Mouse (Mus musculus) layer of hippocampus, adult 9-11 months (tissue): ENCODE results near the gene Itgb7.

Experiments used
- DNase-seq: peaks from one replicate; pipeline ENCODE4 v3.0.0; 2022

The Itgb7 gene

GRCm38 (mm10) chr15:102231748-102232147 is at the start of gene Itgb7:
Itgb7 (minus strand) TSS chr15:102231944.
- no peak for DNase-seq

GRCm38 (mm10) chr15:102280623-102281022 is 48.9 kb upstream of the Itgb7 start:
- DNase-seq = no peak

- no peak for DNase-seq
Observed at GRCm38 (mm10) chr15:102279783-102280520, 48.2 kb upstream of the Itgb7 start.

GRCm38 (mm10) chr15:102279092-102279782 is 47.5 kb upstream of the Itgb7 start, which contains the start of gene Mfsd5:
Mfsd5 (plus strand) TSS chr15:102279454.
- DNase-seq = peak; percentile 86

GRCm38 (mm10) chr15:102278726-102279091 is 47.0 kb upstream of the Itgb7 start:
- no peak for DNase-seq

GRCm38 (mm10) chr15:102273982-102274716 is 42.4 kb upstream of the Itgb7 start:
- DNase-seq = no peak

GRCm38 (mm10) chr15:102271441-102271840 is 39.7 kb upstream of the Itgb7 start:
- no peak for DNase-seq

GRCm38 (mm10) chr15:102270274-102270960 is 38.7 kb upstream of the Itgb7 start, which contains the start of gene Gm9918:
Gm9918 (plus strand) TSS chr15:102270563.
- DNase-seq = no peak

- DNase-seq = no peak
Observed at GRCm38 (mm10) chr15:102265548-102265947, 33.8 kb upstream of the Itgb7 start.

GRCm38 (mm10) chr15:102263037-102263436 is 31.3 kb upstream of the Itgb7 start:
- DNase-seq = no peak

GRCm38 (mm10) chr15:102262582-102262981 is 30.8 kb upstream of the Itgb7 start:
- DNase-seq = no peak

GRCm38 (mm10) chr15:102258581-102259253 is 27.0 kb upstream of the Itgb7 start:
- DNase-seq = no peak

- DNase-seq = no peak
Observed at GRCm38 (mm10) chr15:102258076-102258470, 26.3 kb upstream of the Itgb7 start.

GRCm38 (mm10) chr15:102257202-102258075 is 25.7 kb upstream of the Itgb7 start, which contains the start of gene Rarg:
Rarg (minus strand) TSS chr15:102257517.
- no peak for DNase-seq

- no peak for DNase-seq
Observed at GRCm38 (mm10) chr15:102256431-102257201, 24.9 kb upstream of the Itgb7 start.

- DNase-seq = no peak
Observed at GRCm38 (mm10) chr15:102255547-102256255, 24.0 kb upstream of the Itgb7 start.

- no peak for DNase-seq
Observed at GRCm38 (mm10) chr15:102250521-102250920, 18.8 kb upstream of the Itgb7 start.

- no peak for DNase-seq
Observed at GRCm38 (mm10) chr15:102249967-102250366, 18.2 kb upstream of the Itgb7 start.

- no peak for DNase-seq
Observed at GRCm38 (mm10) chr15:102249251-102249691, 17.5 kb upstream of the Itgb7 start.

- DNase-seq = no peak
Observed at GRCm38 (mm10) chr15:102248812-102249191, 17.1 kb upstream of the Itgb7 start.
